Mouse (Mus musculus) lung, postnatal 0 days (tissue): Measurements from ENCODE around the gene Ppara.

Experiments
- CTCF ChIP-seq: IDR thresholded peaks from 2 replicates; pipeline ENCODE4 v1.5.1; 2016; ENCODE audit warnings: antibody characterized with exemption, mild to moderate bottlenecking
- EP300 ChIP-seq: IDR thresholded peaks from 2 replicates; pipeline ENCODE4 v1.6.1; 2016; ENCODE audit warnings: antibody characterized with exemption, mild to moderate bottlenecking, control low read depth

GRCm38 (mm10) chr15:85694379-85694778 lies 40.4 kb upstream of the Ppara start:
- TF ChIP-seq CTCF (no peak), EP300 (no peak)
